Mouse (Mus musculus) liver, embryonic 14.5 days (tissue): Measurements from ENCODE around the gene Lefty2. TPM values are rescaled to one million over a fixed set of nuclear protein-coding genes. Genes with fewer than 3 reads are reported as not detected.
A peak's percentile ranks its signal among the peaks of the same experiment; 100 is the strongest.

ENCODE experiments used
- ATAC-seq: fragments of 200-750 bp; cut with Nextera tagmentation; 2 replicates; pipeline ENCODE4 v1.8.0; 2017; ENCODE audit warnings: moderate number of reproducible peaks, mild to moderate bottlenecking, moderate library complexity; ENCODE audit not compliant: insufficient read depth
- DNase-seq, 3 experiments: peaks; one replicate each; pipeline ENCODE4 v3.0.0-alpha.2; 2012 to 2013; ENCODE audit warnings: low read depth in 3 of 3, low spot score in 3 of 3
- H3K27ac ChIP-seq: fragments of 300-500 bp; sonication (generic); 2 replicates; pipeline ENCODE4 v1.5.1; 2014; ENCODE audit warnings: moderate library complexity, mild to moderate bottlenecking, control low read depth, inconsistent platforms
- H3K27me3 ChIP-seq: fragments of 300-500 bp; sonication (generic); 2 replicates; pipeline ENCODE4 v1.6.1; 2014; ENCODE audit warnings: mild to moderate bottlenecking, low read length, moderate library complexity; ENCODE audit not compliant: control insufficient read depth, insufficient read depth
- H3K36me3 ChIP-seq: fragments of 300-500 bp; sonication (generic); replicated peaks from 2 replicates; pipeline ENCODE4 v1.6.1; 2014; ENCODE audit warnings: low read depth; ENCODE audit not compliant: control insufficient read depth, insufficient read depth
- H3K4me1 ChIP-seq, 2 experiments: fragments of 200-500 bp in 1 of 2; fragments of 300-500 bp in 1 of 2; sonication (generic) in 1 of 2; replicated peaks; 2 replicates each; pipeline ENCODE4 v1.6.1; 2012 to 2014; ENCODE audit warnings: antibody characterized with exemption in 1 of 2, inconsistent platforms in 1 of 2, low read length in 1 of 2; ENCODE audit not compliant: control insufficient read depth in 2 of 2, insufficient read depth in 2 of 2
- H3K4me2 ChIP-seq: fragments of 300-500 bp; sonication (generic); 2 replicates; pipeline ENCODE4 v1.6.1; 2014; ENCODE audit warnings: low read depth, mild to moderate bottlenecking, control low read depth, moderate library complexity
- H3K4me3 ChIP-seq, 2 experiments: fragments of 200-500 bp in 1 of 2; fragments of 300-500 bp in 1 of 2; sonication (generic) in 1 of 2; 2 replicates each; pipeline ENCODE4 v1.5.1; 2012 to 2014; ENCODE audit warnings: low read depth in 2 of 2, low read length in 2 of 2, mild to moderate bottlenecking in 2 of 2, control low read depth in 1 of 2, inconsistent platforms in 1 of 2, moderate library complexity in 1 of 2; ENCODE audit not compliant: insufficient read depth in 1 of 2
- H3K9ac ChIP-seq: fragments of 300-500 bp; sonication (generic); replicated peaks from 2 replicates; pipeline ENCODE4 v1.6.1; 2014; ENCODE audit warnings: mild to moderate bottlenecking, control low read depth, moderate library complexity
- H3K9me3 ChIP-seq: fragments of 300-500 bp; sonication (generic); 2 replicates; pipeline ENCODE4 v1.6.1; 2016; ENCODE audit warnings: low read length, mixed read lengths; ENCODE audit not compliant: control insufficient read depth
- CTCF ChIP-seq: IDR thresholded peaks from 2 replicates; pipeline ENCODE4 v1.5.1; 2016; ENCODE audit warnings: antibody characterized with exemption, low read depth, control low read depth
- EP300 ChIP-seq: IDR thresholded peaks from 2 replicates; pipeline ENCODE4 v1.6.1; 2016; ENCODE audit warnings: antibody characterized with exemption, low read depth
- WGBS: fragments of 180-500 bp; shearing (Covaris S2); extraction: QIAGEN DNeasy Blood & Tissue Kit; methylation state at CpG from one replicate; pipeline ENCODE4 v1.1.7; 2014; ENCODE audit not compliant: insufficient replicate concordance; 5-methylcytosine and 5-hydroxymethylcytosine counted together
- polyA plus RNA-seq, 2 experiments: library from polyadenylated mRNA; depleted of rRNA in 1 of 2; stranded (reverse) in 1 of 2; unstranded in 1 of 2; fragments of >200 nt; fragmentation: Nextera tagmentation in 1 of 2; extraction: Ambion mirVana in 1 of 2; gene quantifications; 2 replicates each; pipeline versions ENCODE4 v1.2.1 to v1.2.3; 2012 to 2014

The Lefty2 gene
- polyA plus RNA-seq, 2 experiments: not detected

DNA sequence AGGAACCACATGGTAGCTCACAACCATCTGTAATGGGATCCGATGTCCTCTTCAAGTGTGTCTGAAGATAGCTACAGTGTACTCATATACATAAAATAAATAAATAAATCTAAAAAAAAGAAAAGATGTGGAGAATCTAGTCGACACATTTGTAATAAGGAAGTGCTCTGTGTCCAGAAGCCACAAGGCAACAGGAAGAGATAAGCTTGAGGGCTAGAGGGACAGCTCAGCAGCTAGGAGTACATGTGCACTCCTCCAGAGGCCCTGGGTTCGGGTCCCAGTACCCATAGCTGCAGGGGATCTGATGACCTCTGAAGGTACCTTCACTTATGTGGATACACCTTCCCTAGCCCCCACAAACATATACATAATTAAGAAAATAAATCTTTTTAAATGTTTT lies 11.1 kb upstream of the Lefty2 start:
- Histone ChIP-seq H3K9me3 (no peaks in the 10 kb centered on the region), H3K9ac (no peak overlapping the region), H3K27me3 (no peaks in the 10 kb centered on the region), H3K4me1 (peaks cover 0 to 10% of the 10 kb centered on the region in 2 experiments; a peak in 2 of 4 replicates), H3K36me3 (no peaks in the 10 kb centered on the region), H3K4me3 (no peak overlapping the region), H3K27ac (no peak overlapping the region), H3K4me2 (no peak overlapping the region)
- no peak for DNase-seq
- TF ChIP-seq CTCF: no peak
- no peak for TF ChIP-seq EP300
- 13% methylated on average over 3 of the region's 3 CpGs for WGBS
- ATAC-seq: no peak

DNA sequence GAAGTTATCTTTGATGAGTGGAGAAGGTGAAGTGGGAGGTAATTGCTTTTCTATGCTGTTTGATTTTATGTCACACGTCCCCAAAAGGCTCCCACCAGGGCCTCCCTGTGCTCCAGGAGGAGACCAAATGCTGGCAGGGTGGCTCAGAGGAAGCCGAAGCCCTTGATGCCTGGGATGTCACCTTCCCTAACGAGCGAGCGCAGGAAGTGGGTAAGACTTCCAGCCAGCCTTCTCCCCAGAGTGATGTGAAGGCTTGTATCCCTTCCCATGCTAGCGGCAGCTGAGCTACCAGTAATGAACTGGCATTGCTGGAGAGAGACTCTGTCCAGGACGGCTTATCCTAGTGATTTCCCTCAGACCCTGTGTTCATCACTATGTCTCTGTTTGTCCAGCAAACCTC lies 9.2 kb upstream of the Lefty2 start:
- WGBS: 30% methylated on average over 7 of the region's 7 CpGs
- no peak overlapping the region for H3K4me2 ChIP-seq
- H3K9me3 ChIP-seq: no peaks in the 10 kb centered on the region
- no peak overlapping the region for H3K4me3 ChIP-seq
- no peak overlapping the region for H3K27ac ChIP-seq
- H3K36me3 ChIP-seq: no peaks in the 10 kb centered on the region
- no peak for TF ChIP-seq CTCF
- no peak for TF ChIP-seq EP300
- no peak for ATAC-seq
- DNase-seq: no peak
- H3K9ac ChIP-seq: no peak overlapping the region
- no peaks in the 10 kb centered on the region for H3K27me3 ChIP-seq
- H3K4me1 ChIP-seq: peaks cover 0 to 16% of the 10 kb centered on the region in 2 experiments; a peak in 2 of 4 replicates

DNA sequence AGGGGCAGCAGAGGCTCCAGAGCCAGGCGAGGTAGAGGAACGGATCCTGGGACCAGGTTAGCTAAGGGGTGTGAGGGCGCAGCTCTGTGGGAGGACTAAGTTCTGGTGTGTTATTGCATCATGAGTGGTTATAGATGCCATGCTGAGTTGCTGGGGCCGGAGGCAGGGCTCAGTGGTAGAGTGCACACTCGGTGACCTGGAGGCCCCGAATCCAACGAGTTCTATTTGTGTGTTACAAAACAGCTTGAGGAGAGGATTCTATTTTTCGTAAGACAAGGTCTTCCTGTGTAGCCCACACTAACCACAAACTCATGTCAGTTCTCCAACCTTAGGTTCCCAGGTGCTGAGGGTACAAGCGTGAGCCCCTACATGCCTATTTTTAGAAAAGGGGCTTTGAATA lies 8.4 kb upstream of the Lefty2 start:
- TF ChIP-seq CTCF (no peak), EP300 (no peak)
- no peaks in the 10 kb centered on the region for H3K36me3 ChIP-seq
- no peak for DNase-seq
- 23% methylated on average over 9 of the region's 9 CpGs for WGBS
- no peak for ATAC-seq
- no peak overlapping the region for H3K27ac ChIP-seq
- H3K27me3 ChIP-seq: no peaks in the 10 kb centered on the region
- H3K9ac ChIP-seq: no peak overlapping the region
- H3K4me3 ChIP-seq: no peak overlapping the region
- no peaks in the 10 kb centered on the region for H3K9me3 ChIP-seq
- H3K4me2 ChIP-seq: no peak overlapping the region
- peaks cover 0 to 21% of the 10 kb centered on the region in 2 experiments; a peak in 2 of 4 replicates for H3K4me1 ChIP-seq

DNA sequence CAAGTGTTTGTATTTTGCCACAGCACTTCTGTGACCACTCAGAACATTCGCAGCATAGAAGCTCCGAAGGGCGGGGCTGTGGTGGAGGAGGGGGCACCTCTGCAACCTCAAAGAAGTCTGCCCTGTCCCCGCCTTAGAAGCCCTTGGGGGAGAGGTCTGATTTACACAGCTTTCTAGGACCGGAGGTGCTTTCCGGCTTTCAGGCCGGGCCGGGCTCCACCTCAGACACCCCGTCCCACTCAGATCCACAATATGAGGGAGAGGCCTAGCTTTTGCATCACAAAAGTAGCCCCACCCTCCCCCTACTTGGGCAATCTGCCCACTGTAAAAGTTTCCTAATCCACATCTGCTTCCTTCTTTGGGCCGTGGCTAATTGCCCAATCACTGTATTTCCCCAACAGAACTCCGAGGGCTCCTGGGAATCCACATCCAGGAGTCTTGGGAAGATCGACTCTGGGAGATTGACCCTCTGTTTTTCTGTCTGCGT lies 4.3 kb upstream of the Lefty2 start:
- peaks cover 0 to 20% of the 10 kb centered on the region in 2 experiments; a peak in 2 of 4 replicates for H3K4me1 ChIP-seq
- TF ChIP-seq CTCF: no peak
- no peaks in the 10 kb centered on the region for H3K36me3 ChIP-seq
- no peak overlapping the region for H3K27ac ChIP-seq
- DNase-seq (no peak), ATAC-seq (peak; percentile 32; the same call in 1 of the 2 replicates)
- H3K27me3 ChIP-seq: peaks cover 8% of the 10 kb centered on the region
- WGBS: 17% methylated on average over 13 of the region's 13 CpGs
- H3K4me3 ChIP-seq: no peak overlapping the region
- H3K4me2 ChIP-seq: no peak overlapping the region; the same call in 1 of the 2 replicates
- no peak overlapping the region for H3K9ac ChIP-seq
- no peaks in the 10 kb centered on the region for H3K9me3 ChIP-seq

DNA sequence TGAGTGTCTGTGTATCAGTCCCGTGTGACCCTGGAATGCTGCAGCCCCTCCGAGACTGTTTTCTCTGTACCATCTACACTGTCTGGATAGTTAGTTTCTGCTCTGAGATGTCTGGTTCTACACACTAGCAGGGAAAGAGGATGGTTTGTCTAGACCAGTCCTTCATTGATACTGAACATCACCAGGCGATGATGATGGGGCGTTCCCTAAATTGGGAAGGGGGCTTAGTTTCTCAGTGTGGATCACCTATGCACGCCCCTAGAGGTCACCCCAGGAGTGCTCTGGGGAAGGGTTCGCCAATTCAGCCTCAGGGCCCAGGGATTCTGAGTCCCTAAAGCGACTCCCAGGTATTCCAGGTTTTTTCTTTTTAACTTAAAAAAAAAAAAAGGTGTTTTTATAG lies 3.7 kb upstream of the Lefty2 start:
- no peak for ATAC-seq
- no peak overlapping the region for H3K27ac ChIP-seq
- H3K4me2 ChIP-seq: no peak overlapping the region; the same call in 1 of the 2 replicates
- no peak for DNase-seq
- peaks cover 14% of the 10 kb centered on the region for H3K27me3 ChIP-seq
- no peaks in the 10 kb centered on the region for H3K9me3 ChIP-seq
- TF ChIP-seq CTCF (no peak), EP300 (no peak)
- peaks cover 0 to 14% of the 10 kb centered on the region in 2 experiments; a peak in 1 of 4 replicates for H3K4me1 ChIP-seq
- H3K36me3 ChIP-seq: no peaks in the 10 kb centered on the region
- H3K4me3 ChIP-seq: no peak overlapping the region
- no peak overlapping the region for H3K9ac ChIP-seq
- WGBS: 35% methylated on average over 7 of the region's 7 CpGs
